Mouse (Mus musculus) hindbrain, embryonic 16.5 days (tissue): ENCODE measurements around the gene Nceh1. TPM values are rescaled to one million over a fixed set of nuclear protein-coding genes. Genes with fewer than 3 reads are reported as not detected.

Experiments
- ATAC-seq: fragments of 200-750 bp; cut with Nextera tagmentation; 2 replicates; pipeline ENCODE4 v1.8.0; 2017; ENCODE audit warnings: moderate TSS enrichment, moderate library complexity
- H3K27ac ChIP-seq: fragments of 300-500 bp; sonication (generic); 2 replicates; pipeline ENCODE4 v1.5.1; 2014; ENCODE audit warnings: low read depth, mild to moderate bottlenecking, control low read depth, low read length, moderate library complexity
- H3K27me3 ChIP-seq: fragments of 300-500 bp; sonication (generic); replicated peaks from 2 replicates; pipeline ENCODE4 v1.6.1; 2014; ENCODE audit warnings: low read length; ENCODE audit not compliant: control insufficient read depth, insufficient read depth
- H3K36me3 ChIP-seq: fragments of 300-500 bp; sonication (generic); 2 replicates; pipeline ENCODE4 v1.6.1; 2014; ENCODE audit warnings: mild to moderate bottlenecking, low read length, moderate library complexity, mixed read lengths; ENCODE audit not compliant: control insufficient read depth, insufficient read depth
- H3K4me1 ChIP-seq: fragments of 300-500 bp; sonication (generic); 2 replicates; pipeline ENCODE4 v1.6.1; 2014; ENCODE audit warnings: low read depth, low read length; ENCODE audit not compliant: control insufficient read depth, insufficient read depth
- H3K4me2 ChIP-seq: fragments of 300-500 bp; sonication (generic); 2 replicates; pipeline ENCODE4 v1.6.1; 2014; ENCODE audit warnings: mild to moderate bottlenecking, low read length, control low read depth, moderate library complexity
- H3K4me3 ChIP-seq: fragments of 300-500 bp; sonication (generic); 2 replicates; pipeline ENCODE4 v1.5.1; 2014; ENCODE audit warnings: mild to moderate bottlenecking, low read length, control low read depth, moderate library complexity
- H3K9ac ChIP-seq: fragments of 300-500 bp; sonication (generic); 2 replicates; pipeline ENCODE4 v1.6.1; 2014; ENCODE audit warnings: low read depth, mild to moderate bottlenecking, control low read depth, low read length, moderate library complexity
- H3K9me3 ChIP-seq: fragments of 300-500 bp; sonication (generic); 2 replicates; pipeline ENCODE4 v1.6.1; 2014; ENCODE audit warnings: mild to moderate bottlenecking, low read length, moderate library complexity; ENCODE audit not compliant: control insufficient read depth
- WGBS: fragments of 180-500 bp; shearing (Covaris S2); extraction: QIAGEN DNeasy Blood & Tissue Kit; methylation state at CpG from one replicate; pipeline ENCODE4 v1.1.7; 2014; 5-methylcytosine and 5-hydroxymethylcytosine counted together
- polyA plus RNA-seq: library from polyadenylated mRNA; unstranded; fragments of >200 nt; fragmentation: Nextera tagmentation; extraction: Ambion mirVana; gene quantifications from 2 replicates; pipeline ENCODE4 v1.2.1, GENCODE M21; 2015

Nceh1 gene
- polyA plus RNA-seq, 1 experiment from 2014 or later = 25.1 TPM

DNA sequence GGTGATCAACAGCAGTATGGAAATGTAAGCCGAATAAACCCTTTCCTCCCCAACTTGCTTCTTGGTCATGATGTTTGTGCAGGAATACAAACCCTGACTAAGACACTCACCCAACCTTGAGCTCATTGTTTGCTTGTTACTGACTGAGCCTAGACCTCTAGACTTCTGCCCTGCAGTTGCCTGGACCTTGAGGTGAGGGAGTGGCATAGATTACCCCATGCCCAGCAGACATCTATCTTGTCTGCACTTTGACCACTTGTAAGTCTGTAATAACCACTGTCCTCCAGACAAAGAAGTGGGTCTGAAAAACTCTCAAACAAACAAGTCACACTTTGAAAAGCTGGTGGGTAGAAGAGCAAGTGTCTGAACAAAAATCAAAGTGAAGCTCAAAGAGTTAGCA, 136.9 kb downstream of the Nceh1 start:
- no peak for ATAC-seq
- H3K9ac ChIP-seq = no peak overlapping the region
- H3K4me2 ChIP-seq = no peak overlapping the region
- H3K4me3 ChIP-seq = no peak overlapping the region
- no peaks in the 10 kb centered on the region for H3K9me3 ChIP-seq
- H3K27ac ChIP-seq = no peak overlapping the region
- H3K36me3 ChIP-seq = no peaks in the 10 kb centered on the region
- H3K4me1 ChIP-seq = no peaks in the 10 kb centered on the region; the same call in 1 of the 2 replicates
- 100% methylated on average over 1 of the region's 1 CpGs for WGBS
- no peaks in the 10 kb centered on the region for H3K27me3 ChIP-seq

DNA sequence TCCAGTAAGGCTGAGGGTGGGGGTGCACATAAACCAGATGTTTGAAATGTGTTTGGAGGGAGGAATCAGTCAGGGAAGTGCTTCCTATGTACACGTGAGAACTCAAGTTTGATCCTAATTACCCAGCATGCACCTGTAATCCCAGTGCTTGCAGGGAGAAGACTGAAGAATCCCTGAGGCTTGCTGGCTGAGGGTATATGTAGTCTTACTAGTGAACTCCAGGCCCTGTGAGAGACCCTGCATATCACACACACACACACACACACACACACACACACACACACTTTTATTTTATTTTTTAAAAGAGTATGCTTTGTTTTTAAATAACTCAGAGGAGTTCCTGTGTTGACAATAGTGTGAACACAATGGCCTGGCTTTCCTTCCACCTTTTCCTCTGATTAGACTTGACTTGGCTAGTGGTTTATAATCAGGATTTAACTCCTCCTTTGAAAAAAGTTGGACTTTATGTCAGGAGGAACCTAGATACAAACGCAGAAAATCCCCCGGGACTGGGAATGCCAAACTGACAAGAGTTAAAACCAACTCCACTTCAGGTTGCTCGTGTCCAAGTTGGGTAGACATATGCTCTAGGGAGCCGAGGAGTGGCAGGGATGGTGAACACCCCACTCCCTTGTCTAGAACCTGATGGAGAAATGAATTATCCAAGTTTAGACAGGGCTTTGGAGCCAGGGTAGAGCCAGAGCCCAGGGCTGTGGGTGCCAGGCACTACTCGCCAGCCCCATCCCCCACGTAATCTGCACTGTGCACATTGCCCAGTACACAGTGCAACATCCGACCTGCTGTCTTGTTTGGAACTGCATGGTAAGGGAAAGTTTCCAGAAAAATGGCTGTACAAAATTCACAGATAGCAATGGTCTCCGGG, 138.1 kb downstream of the Nceh1 start:
- no peaks in the 10 kb centered on the region for H3K9me3 ChIP-seq
- H3K9ac ChIP-seq = no peak overlapping the region
- no peaks in the 10 kb centered on the region for H3K27me3 ChIP-seq
- no peaks in the 10 kb centered on the region for H3K36me3 ChIP-seq
- no peak overlapping the region for H3K4me3 ChIP-seq
- 86% methylated on average over 9 of the region's 9 CpGs for WGBS
- no peak overlapping the region for H3K27ac ChIP-seq
- no peak overlapping the region for H3K4me2 ChIP-seq
- no peaks in the 10 kb centered on the region; the same call in 1 of the 2 replicates for H3K4me1 ChIP-seq
- no peak for ATAC-seq

DNA sequence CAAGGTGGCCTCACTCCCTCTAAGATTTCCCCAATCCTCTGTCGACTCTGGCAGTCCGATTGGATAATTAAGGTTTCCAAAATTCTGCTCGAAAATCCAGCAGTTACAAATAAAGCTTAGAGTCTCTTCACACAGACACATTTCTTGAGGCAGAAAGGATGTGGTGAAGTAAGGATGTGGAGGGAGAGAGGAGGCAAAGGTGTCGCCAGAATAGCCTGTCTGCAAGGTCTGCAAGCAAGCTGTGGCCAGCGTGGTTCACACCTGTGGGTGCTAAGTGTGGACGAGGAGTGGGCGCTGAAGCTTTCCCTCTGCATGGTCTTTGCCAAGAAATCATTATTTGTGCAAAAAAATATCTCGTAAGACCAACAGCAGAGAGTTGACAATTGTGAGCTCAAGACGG, 139.8 kb downstream of the Nceh1 start:
- Histone ChIP-seq H3K4me3 (no peak overlapping the region), H3K9me3 (no peaks in the 10 kb centered on the region), H3K9ac (no peak overlapping the region), H3K4me1 (no peaks in the 10 kb centered on the region), H3K27ac (no peak overlapping the region), H3K36me3 (no peaks in the 10 kb centered on the region), H3K4me2 (no peak overlapping the region), H3K27me3 (no peaks in the 10 kb centered on the region)
- WGBS = 87% methylated on average over 9 of the region's 9 CpGs
- ATAC-seq = no peak

DNA sequence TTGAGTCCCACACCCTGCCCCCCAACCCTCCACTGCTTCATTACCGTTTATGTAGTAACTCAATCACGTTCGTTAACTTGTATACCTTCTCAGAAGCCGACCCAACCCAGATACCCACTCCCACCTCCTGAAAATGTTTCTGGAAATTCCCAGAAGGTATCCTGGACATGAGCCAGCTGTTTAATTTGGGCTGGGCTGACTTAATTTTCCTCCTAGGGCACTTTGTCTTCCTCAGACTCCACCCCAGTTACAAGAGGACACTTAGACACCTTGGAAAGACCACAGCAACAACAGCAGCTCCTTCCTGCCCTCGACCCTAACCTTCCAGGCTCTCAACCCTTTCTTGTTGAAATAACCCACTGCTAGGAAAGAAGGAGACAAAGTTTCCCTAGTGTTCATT, 140.8 kb downstream of the Nceh1 start:
- Histone ChIP-seq H3K9me3 (no peaks in the 10 kb centered on the region), H3K4me1 (no peaks in the 10 kb centered on the region), H3K4me3 (no peak overlapping the region), H3K27ac (no peak overlapping the region), H3K9ac (no peak overlapping the region), H3K27me3 (no peaks in the 10 kb centered on the region), H3K4me2 (no peak overlapping the region), H3K36me3 (no peaks in the 10 kb centered on the region)
- 78% methylated on average over 5 of the region's 5 CpGs for WGBS
- no peak for ATAC-seq

DNA sequence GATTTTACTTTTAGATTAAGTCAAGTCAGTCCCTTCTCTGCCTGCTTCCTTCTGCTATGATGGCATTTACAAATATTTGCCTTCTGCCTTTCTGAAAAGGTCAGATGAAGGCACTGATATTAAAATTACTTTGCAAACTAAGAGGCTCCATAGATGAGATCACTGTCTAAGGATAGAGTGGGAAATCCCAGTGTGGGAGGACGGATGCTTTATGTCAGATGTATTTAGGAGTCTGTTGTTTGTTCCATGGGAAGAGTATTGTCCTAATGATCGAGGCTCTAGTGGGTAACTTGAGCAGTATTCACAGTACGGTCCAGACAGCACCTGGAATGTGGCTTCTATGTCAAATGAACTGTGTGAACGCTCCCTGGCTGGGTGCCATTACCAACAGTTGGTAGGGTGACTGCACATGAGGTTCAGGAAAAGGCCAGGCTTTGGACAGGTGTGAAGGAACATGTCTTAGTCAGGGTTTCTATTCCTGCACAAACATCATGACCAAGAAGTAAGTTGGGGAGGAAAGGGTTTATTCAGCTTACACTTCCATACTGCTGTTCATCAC, 143.9 kb downstream of the Nceh1 start:
- H3K36me3 ChIP-seq = no peaks in the 10 kb centered on the region
- no peak overlapping the region for H3K4me2 ChIP-seq
- no peak overlapping the region for H3K9ac ChIP-seq
- no peaks in the 10 kb centered on the region for H3K4me1 ChIP-seq
- H3K27me3 ChIP-seq = no peaks in the 10 kb centered on the region
- no peak for ATAC-seq
- 63% methylated on average over 4 of the region's 4 CpGs for WGBS
- no peak overlapping the region for H3K4me3 ChIP-seq
- H3K27ac ChIP-seq = no peak overlapping the region
- no peaks in the 10 kb centered on the region for H3K9me3 ChIP-seq

DNA sequence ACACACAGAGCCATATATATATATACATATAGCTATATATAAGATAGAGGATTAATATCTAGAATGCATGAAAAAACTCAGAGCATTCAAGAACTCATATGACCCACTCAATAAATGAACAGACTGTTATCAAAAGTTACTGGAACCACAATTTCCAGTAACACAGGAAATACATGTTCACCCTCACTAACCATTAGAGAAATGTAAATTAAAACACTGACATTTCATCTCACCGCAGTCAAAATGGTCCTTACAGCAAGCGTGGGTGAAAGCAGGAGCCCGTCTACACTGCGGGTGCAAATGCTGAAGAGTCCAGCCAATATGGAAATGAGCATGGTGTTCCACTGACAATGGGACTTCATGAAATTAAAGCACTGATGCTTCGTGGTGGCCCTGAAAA, 147.9 kb downstream of the Nceh1 start:
- Histone ChIP-seq H3K9ac (no peak overlapping the region), H3K36me3 (no peaks in the 10 kb centered on the region), H3K9me3 (no peaks in the 10 kb centered on the region), H3K4me3 (no peak overlapping the region), H3K4me2 (no peak overlapping the region), H3K27ac (no peak overlapping the region), H3K4me1 (no peaks in the 10 kb centered on the region), H3K27me3 (no peaks in the 10 kb centered on the region)
- ATAC-seq = no peak
- WGBS = 92% methylated on average over 5 of the region's 5 CpGs

Other genes starting within 250 kb of the Nceh1 start
- gene Ect2, start 29.1 kb upstream of the Nceh1 start, polyA plus RNA-seq = 10.5 and 12.1 TPM in 2 replicates
- gene Tnfsf10, start 134.1 kb downstream of the Nceh1 start, polyA plus RNA-seq = 0.10 and 0.15 TPM in 2 replicates
- gene Ghsr, start 188.4 kb downstream of the Nceh1 start, polyA plus RNA-seq = 0.59 and 0.71 TPM in 2 replicates